Mouse (Mus musculus) bone marrow macrophage, adult 2 months (primary cell): ENCODE data around the gene 1700025G04Rik.
A peak's percentile ranks its signal among the peaks of the same experiment; 100 is the strongest.

Experiments used
- CTCF ChIP-seq: IDR thresholded peaks from 2 replicates; pipeline ENCODE4 v1.5.1; 2012; ENCODE audit warnings: low read depth, mild to moderate bottlenecking, low read length, moderate library complexity
- POLR2A ChIP-seq: IDR thresholded peaks from 2 replicates; pipeline ENCODE4 v1.6.1; 2012; ENCODE audit warnings: mild to moderate bottlenecking, low read depth, low read length, borderline replicate concordance

DNA sequence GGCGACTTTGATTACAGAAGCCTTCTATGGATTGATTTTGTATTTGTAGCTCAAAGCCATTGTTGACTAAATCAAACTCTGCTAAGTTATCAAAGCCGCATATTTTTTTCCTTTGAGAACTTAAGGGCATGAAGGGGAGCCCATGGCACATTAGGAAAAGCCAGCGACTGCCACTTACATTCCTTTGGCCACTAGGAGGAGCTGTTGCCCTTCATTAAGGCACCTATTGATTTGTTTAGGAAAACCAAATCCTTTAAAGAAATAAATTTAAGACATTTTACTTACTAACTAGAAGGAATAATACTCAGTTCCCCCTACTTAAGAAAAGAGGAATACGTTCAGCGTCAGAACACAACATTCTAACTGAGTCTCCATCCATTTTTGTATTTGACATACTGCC, 269.5 kb downstream of the 1700025G04Rik start:
- TF ChIP-seq CTCF (peak; percentile 39; the same call in 1 of the 2 replicates), POLR2A (no peak)
